Mouse (Mus musculus) neural tube, embryonic 15.5 days (tissue): Measurements from ENCODE around the gene Mrps27. TPM values are rescaled to one million over a fixed set of nuclear protein-coding genes. Genes with fewer than 3 reads are reported as not detected.

ENCODE experiments used
- ATAC-seq: fragments of 200-750 bp; cut with Nextera tagmentation; 2 replicates; pipeline ENCODE4 v1.8.0; 2017; ENCODE audit warnings: mild to moderate bottlenecking, moderate TSS enrichment, moderate library complexity; ENCODE audit not compliant: low FRiP score
- H3K27ac ChIP-seq: fragments of 300-500 bp; sonication (generic); replicated peaks from 2 replicates; pipeline ENCODE4 v1.5.1; 2015; ENCODE audit warnings: mild to moderate bottlenecking, inconsistent platforms
- H3K27me3 ChIP-seq: fragments of 300-500 bp; sonication (generic); replicated peaks from 2 replicates; pipeline ENCODE4 v1.6.1; 2015; ENCODE audit warnings: inconsistent platforms
- H3K36me3 ChIP-seq: fragments of 300-500 bp; sonication (generic); 2 replicates; pipeline ENCODE4 v1.6.1; 2015; ENCODE audit warnings: inconsistent platforms
- H3K4me1 ChIP-seq: fragments of 300-500 bp; sonication (generic); 2 replicates; pipeline ENCODE4 v1.6.1; 2015; ENCODE audit warnings: inconsistent platforms
- H3K4me2 ChIP-seq: fragments of 300-500 bp; sonication (generic); 2 replicates; pipeline ENCODE4 v1.6.1; 2015; ENCODE audit warnings: inconsistent platforms, mild to moderate bottlenecking, moderate library complexity
- H3K4me3 ChIP-seq: fragments of 300-500 bp; sonication (generic); replicated peaks from 2 replicates; pipeline ENCODE4 v1.5.1; 2015; ENCODE audit warnings: mild to moderate bottlenecking, inconsistent platforms
- H3K9ac ChIP-seq: fragments of 300-500 bp; sonication (generic); replicated peaks from 2 replicates; pipeline ENCODE4 v1.6.1; 2015; ENCODE audit warnings: mild to moderate bottlenecking, inconsistent platforms
- H3K9me3 ChIP-seq: fragments of 300-500 bp; sonication (generic); replicated peaks from 2 replicates; pipeline ENCODE4 v1.6.1; 2016; ENCODE audit warnings: inconsistent platforms
- WGBS: fragments of 180-500 bp; shearing (Covaris S2); methylation state at CpG from one replicate; pipeline ENCODE4 v1.1.7; 2015; ENCODE audit warnings: mixed read lengths; 5-methylcytosine and 5-hydroxymethylcytosine counted together
- polyA plus RNA-seq: library from polyadenylated mRNA; unstranded; fragments of >200 nt; fragmentation: Nextera tagmentation; extraction: Ambion mirVana; gene quantifications from 2 replicates; pipeline ENCODE4 v1.2.1, GENCODE M21; 2015

Gene Mrps27
- 40.9 and 47.3 TPM in 2 replicates for polyA plus RNA-seq

DNA sequence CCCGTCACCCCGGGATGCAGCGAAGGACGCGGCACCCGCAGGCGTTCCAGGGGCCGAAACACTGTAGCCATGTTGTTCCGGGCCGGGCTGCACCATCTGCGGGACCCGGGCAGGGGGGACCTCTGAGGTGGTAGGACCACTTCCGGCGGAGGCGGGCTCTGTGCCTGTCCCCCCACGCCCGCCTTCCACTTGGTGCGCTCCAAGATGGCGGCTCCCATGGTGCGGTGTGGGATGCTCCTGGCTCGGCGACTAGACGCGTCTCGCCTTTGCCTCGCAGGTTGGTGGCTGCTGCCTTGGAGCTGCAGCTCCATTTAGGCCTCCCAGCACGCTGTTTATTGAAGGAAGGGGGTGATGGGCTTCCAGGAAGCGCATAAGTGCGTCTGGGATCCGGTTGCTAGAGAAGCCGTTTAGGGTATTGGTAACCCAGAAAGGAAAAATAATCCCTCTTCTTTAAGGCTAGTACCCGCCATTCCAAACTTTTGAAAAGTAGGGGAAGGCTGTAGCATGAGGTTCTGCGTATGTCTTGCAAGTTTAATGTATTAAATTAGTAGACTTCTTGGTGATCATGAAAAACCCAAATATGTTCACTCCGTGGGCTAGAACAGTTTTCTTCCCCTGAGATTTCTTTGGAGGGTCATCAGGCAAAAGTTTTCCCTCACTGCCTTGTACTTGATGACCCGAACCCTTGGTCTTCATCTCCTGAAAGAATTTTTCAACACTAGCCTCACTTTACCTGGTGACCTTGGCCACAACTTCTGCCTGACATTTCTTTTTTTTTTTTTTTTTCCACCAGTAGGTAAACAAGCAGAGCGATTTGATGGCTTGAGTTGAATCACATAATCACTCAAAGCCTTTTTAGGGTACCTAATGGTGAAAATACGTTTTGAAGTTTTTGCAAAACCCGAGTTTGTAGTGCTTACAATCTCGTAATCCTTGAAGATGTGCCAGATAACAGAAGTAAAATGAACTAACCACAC is at the start of gene Mrps27, which contains the start of gene Ptcd2:
TSS of gene Mrps27 (plus strand) at position 188 of the 977 bp plus-strand sequence.
TSS of gene Ptcd2 (minus strand) at position 107 of the 977 bp plus-strand sequence.
- no peaks in the 10 kb centered on the region for H3K9me3 ChIP-seq
- peaks cover 17% of the 10 kb centered on the region for H3K4me1 ChIP-seq
- no peaks in the 10 kb centered on the region for H3K27me3 ChIP-seq
- H3K4me2 ChIP-seq: peak within 1 kb of the TSS; percentile 72
- ATAC-seq: peak; percentile 98
- H3K9ac ChIP-seq: peak within 1 kb of the TSS; percentile 91
- H3K36me3 ChIP-seq: peaks cover 32% of the 10 kb centered on the region
- peak within 1 kb of the TSS; percentile 92 for H3K27ac ChIP-seq
- H3K4me3 ChIP-seq: peak within 1 kb of the TSS; percentile 79
- WGBS: 4% methylated on average over 39 of the region's 39 CpGs

DNA sequence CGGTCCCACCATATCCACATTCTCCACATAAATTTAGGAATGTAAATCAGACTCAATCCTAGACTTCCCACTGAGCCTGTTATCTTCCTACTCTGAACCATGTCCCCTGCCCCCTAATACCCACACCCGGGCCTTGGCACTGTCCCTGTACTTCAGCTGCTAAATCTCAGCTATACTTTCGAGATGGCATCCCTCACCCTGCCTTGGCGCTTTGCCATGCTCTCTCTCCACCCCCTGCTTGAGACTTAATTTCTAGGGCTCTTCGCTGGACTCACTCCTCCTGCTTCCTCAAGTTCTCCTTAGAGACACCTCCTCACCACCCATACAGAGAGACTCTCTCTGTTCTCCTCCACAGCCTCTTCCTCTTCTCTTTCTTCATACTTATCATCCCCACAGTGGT is 44.7 kb upstream of the Mrps27 start:
- Histone ChIP-seq H3K4me2 (no peak overlapping the region), H3K9me3 (no peaks in the 10 kb centered on the region), H3K9ac (no peak overlapping the region), H3K4me3 (no peak overlapping the region), H3K27me3 (no peaks in the 10 kb centered on the region), H3K4me1 (peaks cover 5% of the 10 kb centered on the region; the same call in 1 of the 2 replicates), H3K27ac (no peak overlapping the region), H3K36me3 (no peaks in the 10 kb centered on the region)
- ATAC-seq: no peak
- WGBS: 74% methylated on average over 5 of the region's 5 CpGs

DNA sequence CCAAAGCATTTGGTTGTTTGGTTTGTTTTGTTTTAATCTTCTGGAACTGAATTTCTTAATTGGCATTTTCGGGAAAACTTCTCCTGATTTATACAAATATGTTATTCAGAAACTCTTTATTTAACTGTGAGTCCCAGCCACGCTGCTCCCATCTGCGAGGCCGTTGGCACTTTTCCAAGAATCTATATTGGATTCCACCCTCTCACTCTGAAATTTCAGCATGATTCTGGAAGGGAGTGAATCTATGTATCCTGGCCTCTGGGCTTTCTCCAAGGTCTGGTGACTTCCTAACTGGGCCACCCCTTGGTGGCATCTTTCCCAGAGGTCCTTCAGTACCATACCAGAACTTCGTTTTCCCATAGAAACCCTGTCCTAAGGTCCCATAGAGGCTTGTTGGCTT is 40.7 kb upstream of the Mrps27 start:
- H3K9ac ChIP-seq: no peak overlapping the region
- H3K4me2 ChIP-seq: no peak overlapping the region
- no peaks in the 10 kb centered on the region for H3K36me3 ChIP-seq
- 58% methylated on average over 5 of the region's 5 CpGs for WGBS
- H3K27ac ChIP-seq: no peak overlapping the region
- no peaks in the 10 kb centered on the region for H3K27me3 ChIP-seq
- H3K4me3 ChIP-seq: no peak overlapping the region
- peaks cover 5% of the 10 kb centered on the region; the same call in 1 of the 2 replicates for H3K4me1 ChIP-seq
- H3K9me3 ChIP-seq: no peaks in the 10 kb centered on the region
- ATAC-seq: no peak

DNA sequence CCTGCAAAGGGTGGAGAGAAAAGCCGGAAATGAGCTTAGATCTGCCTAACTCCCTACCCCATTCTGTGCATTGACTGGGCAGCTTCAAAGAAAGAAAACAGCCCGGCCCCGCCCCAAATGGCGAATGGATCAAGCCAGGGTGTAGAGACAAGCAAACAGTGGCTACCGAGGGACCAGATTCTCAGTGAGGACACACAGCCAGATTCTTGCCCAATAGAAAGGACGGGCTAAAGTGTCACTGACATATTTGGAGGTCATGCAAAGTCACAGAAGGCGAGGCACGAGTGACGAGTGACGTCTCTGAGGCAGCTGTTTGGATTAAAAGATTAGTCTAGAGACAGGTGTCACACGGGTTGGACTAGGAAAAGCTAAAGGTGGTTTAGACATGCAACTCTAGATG is 40.2 kb upstream of the Mrps27 start:
- no peaks in the 10 kb centered on the region for H3K27me3 ChIP-seq
- no peak for ATAC-seq
- H3K4me1 ChIP-seq: peaks cover 5% of the 10 kb centered on the region; the same call in 1 of the 2 replicates
- 82% methylated on average over 11 of the region's 11 CpGs for WGBS
- no peak overlapping the region for H3K4me3 ChIP-seq
- no peak overlapping the region for H3K27ac ChIP-seq
- H3K9me3 ChIP-seq: no peaks in the 10 kb centered on the region
- H3K36me3 ChIP-seq: no peaks in the 10 kb centered on the region
- H3K9ac ChIP-seq: no peak overlapping the region
- no peak overlapping the region for H3K4me2 ChIP-seq

DNA sequence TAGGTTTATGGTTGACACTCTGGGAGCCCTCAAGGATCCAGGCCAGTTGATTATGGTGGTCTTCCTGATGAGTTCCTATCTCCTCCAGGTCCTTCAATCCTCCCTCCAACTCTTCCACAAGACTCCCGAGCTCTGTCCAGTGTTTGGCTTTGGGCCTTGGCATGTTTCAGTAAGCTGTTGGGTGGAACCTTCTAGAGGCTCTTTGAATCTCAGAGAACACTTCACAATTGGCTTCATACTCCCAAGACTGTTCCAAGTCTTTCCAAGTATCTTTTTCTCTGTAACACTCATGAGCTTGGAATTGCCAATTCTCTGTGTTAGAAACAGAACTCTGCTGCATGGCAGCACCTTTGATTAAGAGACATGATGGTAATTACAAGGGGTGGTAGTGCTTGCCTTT is 39.4 kb upstream of the Mrps27 start:
- H3K27me3 ChIP-seq: no peaks in the 10 kb centered on the region
- no peak overlapping the region for H3K4me2 ChIP-seq
- no peak overlapping the region for H3K4me3 ChIP-seq
- H3K9ac ChIP-seq: no peak overlapping the region
- H3K9me3 ChIP-seq: no peaks in the 10 kb centered on the region
- 90% methylated on average over 1 of the region's 1 CpGs for WGBS
- no peak for ATAC-seq
- no peak overlapping the region for H3K27ac ChIP-seq
- H3K4me1 ChIP-seq: peaks cover 5% of the 10 kb centered on the region; the same call in 1 of the 2 replicates
- no peaks in the 10 kb centered on the region for H3K36me3 ChIP-seq

DNA sequence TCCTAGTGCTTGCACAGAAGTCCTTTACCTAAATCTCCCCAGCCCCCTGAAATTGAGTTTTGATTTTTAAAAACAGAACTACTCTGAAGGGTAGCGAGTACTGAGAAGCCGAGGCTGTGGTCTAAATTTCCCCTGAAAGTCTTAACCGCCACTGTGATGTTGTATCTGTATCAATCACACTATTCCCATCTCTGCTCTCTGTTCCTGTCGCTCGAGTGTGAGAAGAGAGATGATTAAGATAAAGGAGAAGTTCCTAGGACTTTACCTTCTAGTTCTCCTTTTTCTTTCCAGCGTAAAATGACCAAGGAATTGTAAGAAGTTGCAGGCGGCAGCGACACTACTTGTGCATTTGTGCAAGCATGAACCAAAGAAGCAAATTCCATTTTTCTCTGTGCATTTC is 38.4 kb upstream of the Mrps27 start:
- H3K27me3 ChIP-seq: no peaks in the 10 kb centered on the region
- no peak overlapping the region for H3K9ac ChIP-seq
- no peaks in the 10 kb centered on the region for H3K9me3 ChIP-seq
- WGBS: 86% methylated on average over 8 of the region's 8 CpGs
- no peak overlapping the region for H3K4me3 ChIP-seq
- H3K4me2 ChIP-seq: no peak overlapping the region
- no peaks in the 10 kb centered on the region for H3K36me3 ChIP-seq
- H3K4me1 ChIP-seq: peaks cover 5% of the 10 kb centered on the region; the same call in 1 of the 2 replicates
- no peak overlapping the region for H3K27ac ChIP-seq
- no peak for ATAC-seq

DNA sequence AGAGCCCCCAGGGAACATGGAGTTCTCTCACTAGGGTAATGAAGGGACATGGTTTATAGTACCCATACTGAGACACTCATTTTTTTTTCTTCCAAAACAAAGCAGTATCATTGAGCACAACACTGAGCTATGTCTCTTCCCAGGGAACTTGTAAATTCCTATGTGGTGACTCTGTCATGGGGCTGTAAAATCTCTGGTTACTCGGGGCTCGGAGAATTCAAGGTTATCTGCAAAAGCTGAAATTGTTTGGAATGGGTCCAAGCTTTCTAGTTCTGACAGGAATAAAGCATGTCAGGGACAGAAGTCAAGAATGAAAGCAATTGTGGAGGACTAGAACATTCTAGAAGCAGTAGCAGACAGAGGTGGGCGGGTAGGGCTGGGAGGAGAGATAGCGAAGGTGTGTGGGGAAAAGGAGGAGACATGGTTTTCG is 36.6 kb upstream of the Mrps27 start:
- H3K4me3 ChIP-seq: no peak overlapping the region
- H3K4me1 ChIP-seq: peaks cover 5% of the 10 kb centered on the region; the same call in 1 of the 2 replicates
- H3K36me3 ChIP-seq: no peaks in the 10 kb centered on the region
- WGBS: 78% methylated on average over 5 of the region's 5 CpGs
- no peak overlapping the region for H3K4me2 ChIP-seq
- no peaks in the 10 kb centered on the region for H3K9me3 ChIP-seq
- no peak for ATAC-seq
- no peak overlapping the region for H3K27ac ChIP-seq
- no peaks in the 10 kb centered on the region for H3K27me3 ChIP-seq
- no peak overlapping the region for H3K9ac ChIP-seq

DNA sequence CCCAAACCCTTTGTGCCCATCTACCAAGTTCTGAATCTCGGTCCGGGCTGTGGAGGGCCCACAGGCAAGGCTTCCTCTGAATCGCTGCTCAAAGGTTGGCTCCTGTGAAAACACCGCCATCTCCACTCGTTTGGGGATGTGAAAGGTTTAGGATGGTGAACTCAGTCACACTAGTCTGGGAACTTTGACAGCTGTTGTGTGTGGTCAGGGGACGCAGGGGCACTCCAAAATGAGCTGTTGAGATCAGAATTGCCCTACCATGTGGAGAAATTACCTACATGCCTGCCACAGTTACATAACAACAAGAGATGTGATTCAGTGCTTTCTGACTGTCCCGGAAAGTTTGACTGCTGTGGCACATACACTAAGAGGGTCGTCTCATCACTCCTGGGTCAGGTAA is 36.2 kb upstream of the Mrps27 start:
- Histone ChIP-seq H3K27ac (no peak overlapping the region), H3K4me1 (peaks cover 5% of the 10 kb centered on the region; the same call in 1 of the 2 replicates), H3K4me2 (no peak overlapping the region), H3K9me3 (no peaks in the 10 kb centered on the region), H3K9ac (no peak overlapping the region), H3K4me3 (no peak overlapping the region), H3K36me3 (no peaks in the 10 kb centered on the region), H3K27me3 (no peaks in the 10 kb centered on the region)
- ATAC-seq: no peak
- 89% methylated on average over 8 of the region's 8 CpGs for WGBS

DNA sequence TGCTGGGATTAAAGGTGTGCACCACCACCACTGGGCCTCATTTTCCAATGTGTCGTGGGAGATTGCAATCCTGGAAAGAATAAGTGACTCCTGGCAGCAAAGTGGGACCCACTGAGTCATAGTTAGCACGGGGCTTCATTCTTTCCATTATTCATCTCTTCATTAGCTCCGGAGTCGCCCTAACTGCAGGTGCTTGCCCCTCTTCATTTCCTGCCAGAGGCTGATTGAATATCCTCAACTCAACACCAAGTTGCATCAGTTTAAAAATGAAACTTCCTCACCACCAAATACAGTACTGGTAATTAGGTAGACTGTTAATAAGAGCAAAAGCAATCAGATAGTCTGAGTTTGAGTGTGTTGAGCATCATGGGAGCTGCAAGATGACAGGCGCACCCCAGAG is 30.5 kb upstream of the Mrps27 start:
- H3K9me3 ChIP-seq: no peaks in the 10 kb centered on the region
- 96% methylated on average over 5 of the region's 5 CpGs for WGBS
- H3K4me1 ChIP-seq: no peaks in the 10 kb centered on the region
- no peak overlapping the region for H3K27ac ChIP-seq
- H3K4me2 ChIP-seq: no peak overlapping the region
- no peak overlapping the region for H3K4me3 ChIP-seq
- no peaks in the 10 kb centered on the region for H3K27me3 ChIP-seq
- H3K9ac ChIP-seq: no peak overlapping the region
- peaks cover 1% of the 10 kb centered on the region; the same call in 1 of the 2 replicates for H3K36me3 ChIP-seq
- no peak for ATAC-seq

DNA sequence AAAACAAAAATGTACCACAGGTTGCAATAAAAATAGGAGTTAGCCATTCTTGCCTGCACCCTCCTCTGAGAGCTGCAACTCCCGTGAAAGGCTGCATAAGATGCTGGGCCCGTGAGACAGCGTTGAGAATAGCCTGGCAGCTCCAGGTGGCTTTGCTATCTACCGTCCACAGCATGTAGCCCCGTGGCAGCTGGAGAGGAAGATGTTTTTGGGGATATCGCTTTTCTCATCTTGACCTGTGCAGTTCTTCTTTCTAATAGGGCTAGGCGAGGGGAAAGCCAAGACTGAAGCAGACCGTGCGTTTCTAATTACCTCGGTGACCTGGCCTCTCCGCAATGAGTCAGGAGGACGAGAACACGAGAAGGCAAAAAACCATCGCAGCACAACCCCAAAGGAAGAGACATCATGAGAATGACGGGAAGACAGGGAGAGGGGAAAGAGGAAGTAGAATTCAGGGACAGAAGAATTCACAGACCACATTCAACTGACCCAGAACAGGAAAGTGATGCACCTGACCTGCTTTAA is 29.9 kb upstream of the Mrps27 start:
- H3K27ac ChIP-seq: no peak overlapping the region
- H3K27me3 ChIP-seq: no peaks in the 10 kb centered on the region
- H3K4me1 ChIP-seq: no peaks in the 10 kb centered on the region
- no peak overlapping the region for H3K4me2 ChIP-seq
- no peaks in the 10 kb centered on the region for H3K9me3 ChIP-seq
- peaks cover 8% of the 10 kb centered on the region for H3K36me3 ChIP-seq
- ATAC-seq: no peak
- H3K4me3 ChIP-seq: no peak overlapping the region
- H3K9ac ChIP-seq: no peak overlapping the region
- WGBS: 90% methylated on average over 15 of the region's 15 CpGs

DNA sequence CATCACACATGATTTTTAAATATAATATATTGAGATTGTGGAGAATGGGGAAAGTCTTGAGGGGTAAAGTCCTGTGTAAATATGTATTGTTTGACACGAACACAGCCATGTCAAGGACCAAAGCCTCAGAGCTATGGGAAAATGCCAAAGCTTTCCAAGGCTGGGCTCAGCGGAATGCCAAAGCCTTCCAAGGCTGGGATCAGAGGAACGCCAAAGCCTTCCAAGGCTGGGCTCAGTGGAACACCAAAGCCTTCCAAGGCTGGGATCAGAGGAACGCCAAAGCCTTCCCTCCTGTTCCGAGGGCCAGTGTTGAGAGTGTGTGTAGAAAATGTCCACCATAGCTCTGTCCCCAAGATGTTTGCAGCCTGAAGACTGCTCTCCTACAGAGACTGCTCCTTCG is 28.2 kb upstream of the Mrps27 start:
- Histone ChIP-seq H3K4me2 (no peak overlapping the region), H3K36me3 (peaks cover 24% of the 10 kb centered on the region), H3K4me3 (no peak overlapping the region), H3K9ac (no peak overlapping the region), H3K27me3 (no peaks in the 10 kb centered on the region), H3K4me1 (no peaks in the 10 kb centered on the region), H3K27ac (no peak overlapping the region), H3K9me3 (no peaks in the 10 kb centered on the region)
- WGBS: 94% methylated on average over 6 of the region's 6 CpGs
- no peak for ATAC-seq

DNA sequence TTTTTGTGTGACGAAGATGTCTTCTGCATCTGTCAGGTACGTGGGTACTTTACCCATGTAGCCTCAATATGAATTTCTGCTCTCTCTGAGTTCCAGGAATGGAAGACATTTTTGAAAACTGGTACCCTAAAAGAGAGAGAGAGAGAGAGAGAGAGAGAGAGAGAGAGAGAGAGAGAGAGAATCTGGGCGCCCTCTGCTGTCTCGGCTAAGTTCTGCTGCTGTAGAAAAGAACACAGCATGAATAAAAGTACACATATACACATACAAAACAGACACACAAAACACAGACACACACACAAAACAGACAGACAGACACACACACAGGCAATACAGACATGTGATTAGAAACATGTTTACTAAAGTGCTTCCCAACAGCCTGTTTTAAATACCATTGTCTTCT is 27.5 kb upstream of the Mrps27 start:
- no peaks in the 10 kb centered on the region for H3K4me1 ChIP-seq
- H3K9me3 ChIP-seq: no peaks in the 10 kb centered on the region
- H3K9ac ChIP-seq: no peak overlapping the region
- H3K27me3 ChIP-seq: no peaks in the 10 kb centered on the region
- no peak overlapping the region for H3K4me2 ChIP-seq
- no peak overlapping the region for H3K27ac ChIP-seq
- WGBS: 52% methylated on average over 4 of the region's 4 CpGs
- no peak; the same call in 1 of the 2 replicates for ATAC-seq
- no peak overlapping the region for H3K4me3 ChIP-seq
- H3K36me3 ChIP-seq: peaks cover 26% of the 10 kb centered on the region
